In genomic region chrX:41587692-41588091, GRCm38 (mm10) we compare ENCODE assay signal across 23 mouse cellular contexts.
"Had no signal": no experiment of that assay in that cellular context is flagged by ENCODE, and none has a peak within 500 bp of the region (broad histone marks: within the 10 kb centered on the region; RNA-seq: fewer than 3 reads in every experiment).

No protein-coding gene starts in this region.

- DNase-seq: kidney, postnatal 10 days; kidney, postnatal 36 days; layer of hippocampus, postnatal 36 days; liver, postnatal 0 days; lung, embryonic 14.5 days; right cerebral cortex, adult 18-20 months; right cerebral cortex, postnatal 14 days; right cerebral cortex, postnatal 4 days; thymus, adult 2 months; thymus, postnatal 14 days; thymus, postnatal 4 days had no signal

- H3K27ac ChIP-seq: kidney, embryonic 15.5 days; limb, embryonic 12.5 days; limb, embryonic 15.5 days; liver, embryonic 14.5 days; macrophage; midbrain, embryonic 12.5 days; neural tube, embryonic 13.5 days; stomach, postnatal 0 days had no signal

- H3K9ac ChIP-seq: kidney, embryonic 15.5 days; limb, embryonic 12.5 days; limb, embryonic 15.5 days; liver, embryonic 14.5 days; liver, postnatal 0 days; lung, embryonic 14.5 days; midbrain, embryonic 12.5 days; neural tube, embryonic 13.5 days had no signal

- H3K36me3 ChIP-seq: kidney, embryonic 15.5 days; limb, embryonic 12.5 days; limb, embryonic 15.5 days; midbrain, embryonic 12.5 days; neural tube, embryonic 13.5 days had no signal

- H3K27me3 ChIP-seq: kidney, embryonic 15.5 days; limb, embryonic 12.5 days; limb, embryonic 15.5 days; midbrain, embryonic 12.5 days; neural tube, embryonic 13.5 days had no signal

- H3K9me3 ChIP-seq: kidney, embryonic 15.5 days; limb, embryonic 12.5 days; limb, embryonic 15.5 days; midbrain, embryonic 12.5 days; neural tube, embryonic 13.5 days had no signal

- ATAC-seq: liver, postnatal 0 days; lung, postnatal 0 days; midbrain, embryonic 16.5 days had no signal

- H3K4me2 ChIP-seq: kidney, embryonic 15.5 days; limb, embryonic 12.5 days; limb, embryonic 15.5 days; liver, embryonic 11.5 days; lung, embryonic 14.5 days; midbrain, embryonic 12.5 days; neural tube, embryonic 13.5 days had no signal

- H3K4me1 ChIP-seq: kidney, embryonic 15.5 days; limb, embryonic 12.5 days; limb, embryonic 15.5 days; midbrain, embryonic 12.5 days; neural tube, embryonic 13.5 days had no signal

- H3K4me3 ChIP-seq: kidney, embryonic 15.5 days; limb, embryonic 12.5 days; limb, embryonic 15.5 days; midbrain, embryonic 12.5 days; myocyte; neural tube, embryonic 13.5 days had no signal
